22 mouse cellular contexts compared by ENCODE assay signal in the genomic region with DNA sequence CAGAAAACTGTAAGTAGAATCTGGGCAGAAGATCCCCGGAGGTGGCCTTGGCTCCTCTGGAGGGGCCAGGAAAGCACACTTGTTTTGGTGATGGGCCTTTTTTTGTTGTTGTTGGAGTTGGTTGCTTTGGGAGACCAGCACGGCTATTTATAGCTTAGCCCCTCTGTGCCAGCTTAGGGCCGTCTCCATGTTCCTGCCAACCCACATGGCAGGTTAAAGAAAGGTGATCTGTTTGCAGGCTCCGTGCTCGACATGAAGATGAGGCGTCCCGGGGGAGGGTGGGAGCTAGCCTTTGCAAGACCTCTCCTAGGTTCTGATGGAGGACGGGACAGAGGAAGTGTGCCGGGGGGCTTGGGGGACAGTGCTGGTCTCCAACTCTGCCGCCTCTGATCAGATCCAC. TPM values are rescaled to one million over a fixed set of nuclear protein-coding genes. Genes with fewer than 3 reads are reported as not detected.
DNase-seq lines count a peak whose midpoint lies in the region; ATAC-seq and TF ChIP-seq lines count a peak whose summit lies in the region.
"Had no signal": no experiment of that assay in that cellular context is flagged by ENCODE, and none has a peak within 500 bp of the region (broad histone marks: within the 10 kb centered on the region; RNA-seq: fewer than 3 reads in every experiment).

No protein-coding gene starts in this region.

- DNase-seq in gastrocnemius, adult 2 months: peak; percentile 22
- DNase-seq in gastrocnemius, postnatal 10 days: no peak
- DNase-seq in heart, postnatal 10 days: peak; percentile 10 to 27
- no peak for DNase-seq in heart, embryonic 10.5 days (ENCODE audit: low spot score)
- peak; percentile 66 for DNase-seq in hindbrain, postnatal 0 days (ENCODE audit: low spot score)
- DNase-seq in hindbrain, embryonic 14.5 days (ENCODE audit: low spot score): no peak
- peak; percentile 25 for DNase-seq in skeletal muscle tissue, adult 2 months (ENCODE audit: low read depth, low spot score)
- DNase-seq: adrenal gland, postnatal 14 days; cerebellum, adult 18-20 months; cerebellum, postnatal 36 days; gastrocnemius, postnatal 25 days; kidney, adult 18-20 months had no signal

- no peaks in the 10 kb centered on the region for H3K4me1 ChIP-seq in heart, embryonic 10.5 days
- H3K4me1 ChIP-seq in hindbrain, postnatal 0 days (ENCODE audit: insufficient read depth, low read length): 0 out of 2 replicates have a peak, but pooled peaks cover 6% of the 10 kb centered on the region
- no peaks in the 10 kb centered on the region for H3K4me1 ChIP-seq in hindbrain, embryonic 14.5 days (replicated peaks; ENCODE audit: control insufficient read depth, insufficient read depth, low read length)
- H3K4me1 ChIP-seq: embryonic facial prominence, embryonic 13.5 days; forebrain, embryonic 12.5 days; heart, embryonic 15.5 days; intestine, embryonic 15.5 days had no signal

- whole genome bisulfite sequencing in heart, embryonic 10.5 days: 82% methylated on average over 10 of the region's 10 CpGs
- WGBS in hindbrain, postnatal 0 days: 75% methylated on average over 10 of the region's 10 CpGs
- 86% methylated on average over 10 of the region's 10 CpGs for WGBS in hindbrain, embryonic 14.5 days

- no peak overlapping the region for H3K4me3 ChIP-seq in gastrocnemius, adult 2 months
- no peak overlapping the region for H3K4me3 ChIP-seq in heart, embryonic 10.5 days
- H3K4me3 ChIP-seq in hindbrain, postnatal 0 days (ENCODE audit: low read length): no peak overlapping the region
- H3K4me3 ChIP-seq in hindbrain, embryonic 14.5 days (replicated peaks; ENCODE audit: low read length): no peak overlapping the region
- H3K4me3 ChIP-seq: embryonic facial prominence, embryonic 13.5 days; forebrain, embryonic 12.5 days; heart, embryonic 15.5 days; intestine, embryonic 15.5 days had no signal

- H3K36me3 ChIP-seq in heart, embryonic 10.5 days: no peaks in the 10 kb centered on the region
- H3K36me3 ChIP-seq in hindbrain, postnatal 0 days (ENCODE audit: insufficient read depth, low read length): no peaks in the 10 kb centered on the region
- H3K36me3 ChIP-seq in hindbrain, embryonic 14.5 days (replicated peaks; ENCODE audit: control insufficient read depth, insufficient read depth): no peaks in the 10 kb centered on the region
- H3K36me3 ChIP-seq: embryonic facial prominence, embryonic 13.5 days; forebrain, embryonic 12.5 days; heart, embryonic 15.5 days; intestine, embryonic 15.5 days had no signal

- peaks cover 5% of the 10 kb centered on the region; the same call in 1 of the 2 replicates for H3K27me3 ChIP-seq in heart, embryonic 10.5 days (ENCODE audit: insufficient read depth, poor library complexity, severe bottlenecking)
- H3K27me3 ChIP-seq in hindbrain, postnatal 0 days (ENCODE audit: insufficient read depth, low read length): no peaks in the 10 kb centered on the region
- H3K27me3 ChIP-seq in hindbrain, embryonic 14.5 days (ENCODE audit: control insufficient read depth, insufficient read depth, low read length): no peaks in the 10 kb centered on the region
- H3K27me3 ChIP-seq: forebrain, embryonic 12.5 days; intestine, embryonic 15.5 days had no signal

- no peak overlapping the region for H3K9ac ChIP-seq in hindbrain, postnatal 0 days (replicated peaks; ENCODE audit: low read length)
- no peak overlapping the region for H3K9ac ChIP-seq in hindbrain, embryonic 14.5 days
- H3K9ac ChIP-seq: embryonic facial prominence, embryonic 13.5 days; forebrain, embryonic 12.5 days; heart, embryonic 15.5 days; intestine, embryonic 15.5 days had no signal

- peak; percentile 62; the same call in 1 of the 2 replicates for ATAC-seq in hindbrain, postnatal 0 days
- no peak for ATAC-seq in hindbrain, embryonic 14.5 days (ENCODE audit: low FRiP score)
- ATAC-seq: activated CD4-positive, CD25-positive, alpha-beta regulatory T cell, adult 4 months; forebrain, embryonic 16.5 days; intestine, embryonic 15.5 days; Patski had no signal

- no peak overlapping the region for H3K27ac ChIP-seq in gastrocnemius, adult 2 months
- no peak overlapping the region for H3K27ac ChIP-seq in heart, embryonic 10.5 days
- peak overlapping the region; percentile 27 for H3K27ac ChIP-seq in hindbrain, postnatal 0 days
- no peak overlapping the region for H3K27ac ChIP-seq in hindbrain, embryonic 14.5 days
- H3K27ac ChIP-seq: embryonic facial prominence, embryonic 13.5 days; forebrain, embryonic 12.5 days; heart, embryonic 15.5 days; intestine, embryonic 15.5 days had no signal

- intact Hi-C loops in gastrocnemius, adult 2 months (cut with DNase I): no loop called here
- intact Hi-C loops in heart, postnatal 10 days (cut with DNase I): no loop called here

- TF ChIP-seq CTCF in gastrocnemius, adult 2 months (IDR thresholded peaks at IDR 0.05): no peak
- no peak for TF ChIP-seq CTCF in hindbrain, postnatal 0 days (IDR thresholded peaks at IDR 0.05; ENCODE audit: low read depth)

- no peak overlapping the region for H3K4me2 ChIP-seq in hindbrain, postnatal 0 days (ENCODE audit: low read depth, low read length)
- H3K4me2 ChIP-seq in hindbrain, embryonic 14.5 days (replicated peaks): no peak overlapping the region
- H3K4me2 ChIP-seq: embryonic facial prominence, embryonic 13.5 days; forebrain, embryonic 12.5 days; heart, embryonic 15.5 days; intestine, embryonic 15.5 days had no signal

- no peaks in the 10 kb centered on the region for H3K9me3 ChIP-seq in heart, embryonic 10.5 days
- no peaks in the 10 kb centered on the region for H3K9me3 ChIP-seq in hindbrain, postnatal 0 days (ENCODE audit: low read length)
- no peaks in the 10 kb centered on the region for H3K9me3 ChIP-seq in hindbrain, embryonic 14.5 days (ENCODE audit: control insufficient read depth, low read length)
- H3K9me3 ChIP-seq: embryonic facial prominence, embryonic 13.5 days; forebrain, embryonic 12.5 days; heart, embryonic 15.5 days; intestine, embryonic 15.5 days had no signal

RNA-seq across cellular contexts. Expression of a gene that starts 24.7 kb away (rescaled TPM):
- under 1 TPM in 1 of 2 experiments, not detected in 1; 0.08 TPM for total RNA-seq in gastrocnemius, adult 2 months (2021)
- under 1 TPM; 0.52 to 0.61 TPM for total RNA-seq in gastrocnemius, postnatal 10 days (2021)
- total RNA-seq in heart, postnatal 10 days (2021): not detected
- polyA plus RNA-seq in heart, embryonic 10.5 days (2016; fragmentation: Nextera tagmentation; extraction: Ambion mirVana): 0.06 TPM in 1 of 2 replicates, not detected in the other
- total RNA-seq in hindbrain, postnatal 0 days (2014; rRNA removed): 292 and 308 TPM in 2 replicates
- polyA plus RNA-seq in hindbrain, postnatal 0 days (2015; fragmentation: Nextera tagmentation; extraction: Ambion mirVana): 152 and 154 TPM in 2 replicates
- polyA plus RNA-seq in hindbrain, embryonic 14.5 days (2014; fragmentation: Nextera tagmentation; extraction: Ambion mirVana): 64.0 and 78.9 TPM in 2 replicates
- total RNA-seq: CH12.LX; granulocyte monocyte progenitor cell, adult 5-6 weeks; heart, postnatal 36 days had no signal
- polyA plus RNA-seq: activated CD4-positive, CD25-positive, alpha-beta regulatory T cell, adult 4 months; Patski had no signal

Comparison
In these comparisons a context has a peak if more than half of its experiments do, and no peak if none do; other contexts are left out.
1. DNase-seq: peak in gastrocnemius, adult 2 months (single experiment), heart, postnatal 10 days (2 of 2), hindbrain, postnatal 0 days (single experiment) and skeletal muscle tissue, adult 2 months (single experiment); none in gastrocnemius, postnatal 10 days (single experiment), heart, embryonic 10.5 days (single experiment) and hindbrain, embryonic 14.5 days (single experiment).
2. RNA of a gene that starts 24.7 kb away (total RNA-seq): 292 to 308 TPM in hindbrain, postnatal 0 days; 0.52 to 0.61 TPM in gastrocnemius, postnatal 10 days, 0.08 TPM in gastrocnemius, adult 2 months and not detected in heart, postnatal 10 days; every median in the first group is over 100 times any median in the second.